Mouse (Mus musculus) adipose tissue, adult 10 weeks (tissue): ENCODE data around the gene Adam25. TPM values are rescaled to one million over a fixed set of nuclear protein-coding genes. Genes with fewer than 3 reads are reported as not detected.

Experiments used
- polyA plus RNA-seq: library from polyadenylated mRNA; stranded (reverse); fragments of 350-450 nt; fragmentation: Illumina TruSeq; extraction: RNeasy Lipid Tissue Mini Kit (QIAGEN cat#74804); gene quantifications from one replicate; pipeline ENCODE4 v1.2.3, GENCODE M21; 2014; ENCODE audit warnings: low read depth, low replicate concordance

Adam25 gene
- 0.36 TPM for polyA plus RNA-seq

DNA sequence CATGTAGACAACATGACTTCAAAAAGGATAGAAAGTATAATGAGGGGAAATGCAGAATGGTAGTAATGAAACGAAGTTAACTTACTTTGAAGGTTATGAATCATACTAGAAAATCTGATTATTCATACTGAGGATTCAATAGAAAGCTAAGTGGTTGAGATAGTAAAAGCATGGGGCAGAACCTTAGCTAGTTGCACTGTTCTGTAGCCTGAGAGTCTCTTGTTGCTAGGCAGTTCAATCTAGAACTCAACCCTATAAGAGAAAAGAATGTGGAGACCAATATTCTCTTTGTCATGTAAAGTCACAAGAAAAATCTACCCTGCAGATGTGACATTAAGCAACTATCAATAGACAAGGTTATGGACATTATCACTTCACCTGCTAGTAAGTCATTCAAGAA, at the start of gene Adam25:
Gene Adam25 (plus strand): TSS at position 301 of the 400 bp plus-strand sequence.

DNA sequence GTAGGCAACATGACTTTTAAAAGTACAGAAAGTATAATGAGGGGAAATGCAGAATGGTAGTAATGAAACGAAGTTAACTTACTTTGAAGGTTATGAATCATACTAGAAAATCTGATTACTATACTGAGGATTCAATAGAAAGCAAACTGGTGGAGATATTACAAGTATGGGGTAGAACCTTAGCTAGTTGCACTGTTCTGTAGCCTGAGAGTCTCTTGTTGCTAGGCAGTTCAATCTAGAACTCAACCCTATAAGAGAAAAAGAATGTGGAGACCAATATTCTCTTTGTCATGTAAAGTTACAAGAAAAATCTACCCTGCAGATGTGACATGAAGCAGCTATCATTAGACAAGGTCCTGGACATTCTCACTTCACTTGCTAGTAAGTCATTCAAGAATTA, 41.0 kb downstream of the Adam25 start, which contains the start of gene Adam20:
Gene Adam20 (plus strand): TSS at position 301 of the 400 bp plus-strand sequence.

Other genes starting within 250 kb of the Adam25 start
- 1.3 TPM for gene Adam24, start 77.1 kb upstream of the Adam25 start, polyA plus RNA-seq
- gene Adam20, start 41.1 kb downstream of the Adam25 start, polyA plus RNA-seq: 0.91 TPM
- gene Adam39, start 70.8 kb downstream of the Adam25 start, polyA plus RNA-seq: 0.97 TPM